Mouse (Mus musculus): ENCODE measurements at regions not wholly inside any gene's neighbourhood (a gene's known extent, or its start where the extent isn't known, plus 50 kb on each side); places are given as distances from the start of the nearest gene placed in this dataset.

GRCm38 (mm10) chr13:92911660-92912284, 67.2 kb downstream of the Mtx3 start:
- no peak for DNase-seq (ENCODE audit: low read depth, low spot score)

- no peak for DNase-seq (ENCODE audit: low read depth, low spot score)
These were observed 68.1 kb downstream of the Mtx3 start for GRCm38 (mm10) chr13:92912661-92913060.

GRCm38 (mm10) chr13:92914631-92915030, 70.1 kb downstream of the Mtx3 start:
- no peak for DNase-seq (ENCODE audit: low read depth, low spot score)

- DNase-seq (ENCODE audit: low read depth, low spot score), result no peak
These were observed 70.8 kb downstream of the Mtx3 start for GRCm38 (mm10) chr13:92915221-92915839.

GRCm38 (mm10) chr13:92915948-92916710, 71.6 kb downstream of the Mtx3 start:
- no peak for DNase-seq (ENCODE audit: low read depth, low spot score)

GRCm38 (mm10) chr13:92919882-92920281, 75.3 kb downstream of the Mtx3 start:
- no peak for DNase-seq (ENCODE audit: low read depth, low spot score)

GRCm38 (mm10) chr13:92921936-92922335, 77.4 kb downstream of the Mtx3 start:
- no peak for DNase-seq (ENCODE audit: low read depth, low spot score)

- DNase-seq (ENCODE audit: low read depth, low spot score), result no peak
These were observed 78.9 kb downstream of the Mtx3 start for GRCm38 (mm10) chr13:92923496-92923895.

- no peak for DNase-seq (ENCODE audit: low read depth, low spot score)
These were observed 79.5 kb downstream of the Mtx3 start for GRCm38 (mm10) chr13:92924021-92924420.

- DNase-seq (ENCODE audit: low read depth, low spot score), result no peak
These were observed 80.6 kb downstream of the Mtx3 start for GRCm38 (mm10) chr13:92925196-92925595.

GRCm38 (mm10) chr13:92928551-92928950, 84.0 kb downstream of the Mtx3 start:
- no peak for DNase-seq (ENCODE audit: low read depth, low spot score)

- no peak for DNase-seq (ENCODE audit: low read depth, low spot score)
These were observed 87.1 kb downstream of the Mtx3 start for GRCm38 (mm10) chr13:92931696-92932095.

- no peak for DNase-seq (ENCODE audit: low read depth, low spot score)
These were observed 94.5 kb downstream of the Mtx3 start for GRCm38 (mm10) chr13:92939032-92939431.

- DNase-seq (ENCODE audit: low read depth, low spot score), result no peak
These were observed 96.0 kb downstream of the Mtx3 start for GRCm38 (mm10) chr13:92940610-92941009.

GRCm38 (mm10) chr13:92948560-92948959, 104.0 kb downstream of the Mtx3 start:
- no peak for DNase-seq (ENCODE audit: low read depth, low spot score)

GRCm38 (mm10) chr13:92960031-92960430, 115.5 kb downstream of the Mtx3 start:
- peak; percentile 14 for DNase-seq (ENCODE audit: low read depth, low spot score)

GRCm38 (mm10) chr13:92962625-92963024, 118.1 kb downstream of the Mtx3 start:
- DNase-seq (ENCODE audit: low read depth, low spot score), result no peak

- no peak for DNase-seq (ENCODE audit: low read depth, low spot score)
These were observed 118.9 kb downstream of the Mtx3 start for GRCm38 (mm10) chr13:92963351-92963895.

GRCm38 (mm10) chr13:92964213-92964743, 119.7 kb downstream of the Mtx3 start:
- DNase-seq (ENCODE audit: low read depth, low spot score), result peak; percentile 11

GRCm38 (mm10) chr13:92967025-92967610, 122.6 kb downstream of the Mtx3 start:
- no peak for DNase-seq (ENCODE audit: low read depth, low spot score)

GRCm38 (mm10) chr13:92969579-92969978, 125.0 kb downstream of the Mtx3 start:
- DNase-seq (ENCODE audit: low read depth, low spot score), result no peak

- DNase-seq (ENCODE audit: low read depth, low spot score), result no peak
These were observed 128.3 kb downstream of the Mtx3 start for GRCm38 (mm10) chr13:92972891-92973290.

All from ZHBTc4 (cell line).